Comparison of ENCODE assay signal across 8 mouse cellular contexts in the genomic region with DNA sequence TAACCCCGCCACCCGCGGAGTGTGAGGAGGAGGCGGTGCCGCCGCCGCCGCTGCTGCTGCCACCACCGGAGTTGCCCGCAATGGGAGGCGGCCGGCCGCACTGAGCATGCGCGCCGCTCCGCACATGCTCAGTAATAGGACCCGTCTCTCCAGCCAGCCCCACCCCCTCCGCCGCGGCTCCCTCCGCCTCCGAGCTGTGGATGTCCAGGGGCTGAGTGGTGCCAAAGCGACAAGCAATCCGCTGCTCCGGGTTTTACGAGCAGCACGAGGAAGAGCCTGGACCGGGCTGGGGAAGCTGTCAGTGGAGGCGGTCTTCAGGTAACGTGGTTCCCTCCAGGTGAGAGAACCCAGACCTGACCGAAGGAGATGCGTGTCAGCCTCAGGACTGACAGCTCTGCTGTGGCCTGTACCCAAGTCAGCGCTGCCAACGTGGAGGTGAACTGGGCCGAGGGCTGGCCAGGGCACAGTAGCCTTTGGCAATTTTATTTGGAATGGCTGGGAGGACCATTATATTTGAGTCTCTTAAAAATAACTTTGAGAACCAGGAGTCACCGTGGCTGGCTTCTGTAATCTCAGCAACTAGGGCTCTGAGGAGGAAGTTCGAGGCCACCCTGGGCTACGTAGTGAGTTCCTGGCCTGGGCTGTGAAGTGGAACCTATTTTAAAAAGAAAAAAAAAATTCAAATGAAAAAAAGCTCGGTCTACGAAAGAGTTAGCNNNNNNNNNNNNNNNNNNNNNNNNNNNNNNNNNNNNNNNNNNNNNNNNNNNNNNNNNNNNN. TPM values are rescaled to one million over a fixed set of nuclear protein-coding genes. Genes with fewer than 3 reads are reported as not detected.
DNase-seq lines count a peak whose midpoint lies in the region; ATAC-seq lines count a peak whose summit lies in the region.

A gene (minus strand): TSS at position 86 of the 777 bp plus-strand sequence.

- H3K4me3 ChIP-seq in heart, embryonic 14.5 days (ENCODE audit: control insufficient read depth in 1 of 2, insufficient read depth in 1 of 2, low read depth in 1 of 2, low read length in 2 of 2) = peak within 1 kb of the TSS; percentile 44 to 90
- peak within 1 kb of the TSS; percentile 77 for H3K4me3 ChIP-seq in liver, embryonic 13.5 days (replicated peaks)
- peak within 1 kb of the TSS; percentile 83 for H3K4me3 ChIP-seq in stomach, embryonic 16.5 days (replicated peaks; ENCODE audit: low read length)

- H3K9me3 ChIP-seq in heart, embryonic 14.5 days (ENCODE audit: control insufficient read depth, low read length) = no peaks in the 10 kb centered on the region
- H3K9me3 ChIP-seq in liver, embryonic 13.5 days (replicated peaks) = no peaks in the 10 kb centered on the region
- no peaks in the 10 kb centered on the region for H3K9me3 ChIP-seq in stomach, embryonic 16.5 days (replicated peaks; ENCODE audit: control insufficient read depth, low read length)

- peak within 1 kb of the TSS; percentile 75 to 92 for H3K27ac ChIP-seq in heart, embryonic 14.5 days (replicated peaks in 1 of 2; ENCODE audit: control insufficient read depth in 1 of 2, insufficient read depth in 1 of 2, low read depth in 2 of 2, low read length in 2 of 2)
- H3K27ac ChIP-seq in liver, embryonic 13.5 days = peak within 1 kb of the TSS; percentile 93
- peak within 1 kb of the TSS; percentile 87 for H3K27ac ChIP-seq in stomach, embryonic 16.5 days (ENCODE audit: low read length)

- H3K27me3 ChIP-seq in heart, embryonic 14.5 days (ENCODE audit: control insufficient read depth, insufficient read depth, low read length) = no peaks in the 10 kb centered on the region
- H3K27me3 ChIP-seq in liver, embryonic 13.5 days = no peaks in the 10 kb centered on the region
- no peaks in the 10 kb centered on the region for H3K27me3 ChIP-seq in stomach, embryonic 16.5 days (ENCODE audit: control insufficient read depth, insufficient read depth, low read length)

- WGBS in heart, embryonic 14.5 days = 4% methylated on average over 33 of the region's 41 CpGs
- 1% methylated on average over 40 of the region's 41 CpGs for WGBS in liver, embryonic 13.5 days (ENCODE audit: insufficient replicate concordance)
- 4% methylated on average over 40 of the region's 41 CpGs for whole genome bisulfite sequencing in stomach, embryonic 16.5 days

- DNase-seq in c-Kit-negative CD71-positive TER-119-positive erythroid progenitor cells, embryonic 14.5 days (ENCODE audit: low read depth, low spot score) = peak; percentile 94
- peak; percentile 91 for DNase-seq in fibroblast of lung, adult 2 months (ENCODE audit: low read depth)
- DNase-seq in kidney, postnatal 14 days = peak; percentile 99
- DNase-seq in liver, embryonic 13.5 days = peak; percentile 96
- peak; percentile 97 for DNase-seq in neural tube, embryonic 10.5 days (ENCODE audit: extremely low spot score, low spot score)

- ATAC-seq in CD4-positive, CD25-positive, alpha-beta regulatory T cell, adult 4 months = peak; percentile 49
- ATAC-seq in heart, embryonic 14.5 days (ENCODE audit: insufficient number of reproducible peaks, insufficient read depth, low FRiP score, low read depth) = peak; percentile 97
- ATAC-seq in liver, embryonic 13.5 days (ENCODE audit: low read depth) = peak; percentile 94
- peak; percentile 99 for ATAC-seq in stomach, embryonic 16.5 days (ENCODE audit: insufficient read depth, low FRiP score)

- no peaks in the 10 kb centered on the region for H3K36me3 ChIP-seq in heart, embryonic 14.5 days (ENCODE audit: control insufficient read depth, insufficient read depth, low read length)
- H3K36me3 ChIP-seq in liver, embryonic 13.5 days = no peaks in the 10 kb centered on the region
- no peaks in the 10 kb centered on the region for H3K36me3 ChIP-seq in stomach, embryonic 16.5 days (ENCODE audit: control insufficient read depth, insufficient read depth, low read length)

- peaks cover 0 to 14% of the 10 kb centered on the region in 2 experiments; a peak in 2 of 4 replicates for H3K4me1 ChIP-seq in heart, embryonic 14.5 days (ENCODE audit: control insufficient read depth in 2 of 2, insufficient read depth in 2 of 2, low read length in 2 of 2)
- peaks cover 69% of the 10 kb centered on the region for H3K4me1 ChIP-seq in liver, embryonic 13.5 days (replicated peaks)
- peaks cover 17% of the 10 kb centered on the region; the same call in 1 of the 2 replicates for H3K4me1 ChIP-seq in stomach, embryonic 16.5 days (ENCODE audit: control insufficient read depth, insufficient read depth, low read length)

- peak within 1 kb of the TSS; percentile 85 for H3K9ac ChIP-seq in heart, embryonic 14.5 days (ENCODE audit: low read length)
- peak within 1 kb of the TSS; percentile 83 for H3K9ac ChIP-seq in liver, embryonic 13.5 days
- peak within 1 kb of the TSS; percentile 87 for H3K9ac ChIP-seq in stomach, embryonic 16.5 days (ENCODE audit: low read length)

- H3K4me2 ChIP-seq in heart, embryonic 14.5 days (ENCODE audit: low read length) = peak within 1 kb of the TSS; percentile 89
- H3K4me2 ChIP-seq in liver, embryonic 13.5 days = peak within 1 kb of the TSS; percentile 83
- H3K4me2 ChIP-seq in stomach, embryonic 16.5 days (ENCODE audit: low read depth, low read length) = peak within 1 kb of the TSS; percentile 77

RNA-seq across cellular contexts. Expression of the gene that starts here (rescaled TPM):
- 10 to 100 TPM; 99.0 to 99.5 TPM for polyA plus RNA-seq in CD4-positive, CD25-positive, alpha-beta regulatory T cell, adult 4 months (2017; shearing (Covaris generic))
- 16.5 and 16.6 TPM in 2 replicates for polyA plus RNA-seq in heart, embryonic 14.5 days (2014; fragmentation: Nextera tagmentation; extraction: Ambion mirVana)
- polyA plus RNA-seq in liver, embryonic 13.5 days (2015; fragmentation: Nextera tagmentation; extraction: Ambion mirVana) = 7.0 and 7.3 TPM in 2 replicates
- polyA plus RNA-seq in stomach, embryonic 16.5 days (2015; fragmentation: Nextera tagmentation; extraction: Ambion mirVana) = 18.2 and 20.1 TPM in 2 replicates

Comparison
In these comparisons a context has a peak if more than half of its experiments do, and no peak if none do; other contexts are left out.
1. Peak in every context shown above with its lines: DNase-seq, ATAC-seq, H3K4me3 ChIP-seq and H3K27ac ChIP-seq.
2. ATAC-seq: peak in every context shown above with its lines; median percentile 99 in stomach, embryonic 16.5 days; 97 in heart, embryonic 14.5 days; 94 in liver, embryonic 13.5 days; 49 in CD4-positive, CD25-positive, alpha-beta regulatory T cell, adult 4 months.